Mouse (Mus musculus) c-Kit-positive CD71-negative TER-119-negative erythroid progenitor cells, embryonic 14.5 days (primary cell): Measurements from ENCODE around the gene 4930426L09Rik.

Source experiments
- DNase-seq: peaks from one replicate; pipeline ENCODE4 v3.0.0-alpha.2; 2013; ENCODE audit warnings: low read depth

The 4930426L09Rik gene

DNA sequence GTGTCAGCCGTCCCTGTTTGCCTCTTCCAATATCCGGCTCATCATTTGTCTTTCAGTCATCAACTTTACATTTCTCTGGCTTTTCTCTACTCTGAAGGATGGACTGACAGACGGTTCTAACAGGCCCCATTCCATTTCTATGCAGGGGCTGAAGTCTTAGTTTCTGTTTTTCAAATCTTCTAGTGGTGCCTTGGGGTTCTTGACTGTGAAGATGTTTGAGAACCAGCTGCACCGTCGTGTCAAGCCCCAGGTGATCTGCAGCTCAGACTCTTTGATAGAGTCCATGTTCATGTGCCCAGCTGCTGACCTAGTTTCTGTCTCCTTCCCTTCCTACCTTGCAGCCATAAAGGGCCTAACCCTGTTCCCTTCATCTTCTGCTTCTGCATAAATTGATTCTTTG is 18.2 kb downstream of the 4930426L09Rik start:
- DNase-seq = no peak

- DNase-seq = no peak
Measured at GRCm38 (mm10) chr2:19016839-19017238, 18.7 kb downstream of the 4930426L09Rik start.

DNA sequence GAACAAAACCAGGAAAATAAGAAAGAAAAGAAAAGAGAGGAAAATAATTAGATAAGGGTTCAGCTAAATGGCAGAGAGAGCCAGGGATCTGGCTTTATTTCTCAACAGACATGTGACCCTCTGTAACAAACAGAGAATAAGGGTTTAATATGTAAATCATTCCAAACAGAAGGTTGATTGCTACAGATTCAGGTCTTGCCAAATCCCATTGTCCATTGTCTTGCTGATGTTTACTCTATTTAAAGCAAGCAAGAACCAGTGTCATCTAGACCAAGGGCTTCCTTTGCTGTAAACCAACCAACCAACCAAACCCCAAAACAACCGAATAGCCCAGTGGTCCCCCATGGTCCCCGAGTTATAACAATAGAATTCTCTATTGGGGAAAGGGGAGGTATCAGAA is 19.9 kb downstream of the 4930426L09Rik start:
- no peak for DNase-seq

DNA sequence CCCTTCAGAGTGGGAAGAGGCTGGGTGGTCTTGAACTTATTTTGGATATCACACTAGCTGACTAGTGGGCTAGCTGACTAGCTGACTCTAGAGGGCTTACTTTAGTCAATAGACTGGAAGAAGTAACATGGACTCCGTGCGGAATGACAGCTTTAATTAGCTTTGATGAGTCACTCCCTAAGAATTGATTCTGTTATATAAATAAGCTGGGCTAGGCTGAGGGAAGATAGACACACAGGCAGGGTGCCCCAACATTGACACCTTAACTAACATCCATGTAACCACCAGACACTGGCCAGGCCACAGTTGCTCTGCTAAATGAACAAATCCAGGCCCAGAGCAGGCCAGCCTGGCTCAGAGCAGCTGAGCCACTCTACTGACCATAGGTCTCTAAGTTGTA is 26.7 kb downstream of the 4930426L09Rik start:
- no peak for DNase-seq

GRCm38 (mm10) chr2:19037430-19037829 is 39.3 kb downstream of the 4930426L09Rik start:
- no peak for DNase-seq

- no peak for DNase-seq
Measured at GRCm38 (mm10) chr2:19037907-19038570, 39.9 kb downstream of the 4930426L09Rik start.

DNA sequence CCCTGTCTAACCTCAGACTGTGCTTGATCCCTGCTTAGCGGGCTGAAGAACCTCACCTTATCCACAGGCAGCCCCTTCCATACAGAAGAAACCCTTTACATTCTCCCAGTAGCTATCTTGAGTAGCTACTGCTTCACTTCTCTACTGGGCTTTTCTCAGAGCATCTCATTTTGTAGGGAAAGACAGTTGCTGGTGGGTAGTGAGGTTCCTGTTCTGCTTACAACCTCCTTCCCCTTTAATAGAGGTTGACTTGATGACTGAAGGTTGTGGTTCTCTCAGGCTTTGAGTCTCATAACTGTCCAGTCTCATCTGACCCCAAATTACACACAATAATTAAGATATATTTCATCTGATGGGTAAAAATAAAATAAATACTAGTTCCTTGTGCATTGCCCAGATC is 50.1 kb downstream of the 4930426L09Rik start:
- DNase-seq = no peak

DNA sequence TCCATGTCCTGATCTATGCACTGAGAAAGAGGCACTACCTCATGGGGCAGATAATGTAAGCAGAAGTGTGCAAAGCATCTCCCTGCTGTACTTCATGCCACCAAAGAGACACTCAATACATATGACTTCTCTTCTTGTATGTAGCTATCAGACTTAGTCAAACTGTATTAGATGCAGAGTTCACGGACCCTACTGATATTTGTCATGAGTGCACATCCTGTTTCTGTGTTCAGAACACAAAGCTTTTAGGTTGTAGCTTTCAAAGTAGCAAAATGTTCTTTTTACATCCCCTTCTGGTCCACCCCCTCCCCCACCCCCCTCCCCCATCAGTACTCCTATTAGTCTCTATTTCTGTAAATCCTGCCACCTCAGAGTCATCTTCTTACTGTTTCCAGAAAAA is 51.2 kb downstream of the 4930426L09Rik start:
- DNase-seq = no peak
